Mouse (Mus musculus): ENCODE results near the gene Sept1. TPM values are rescaled to one million over a fixed set of nuclear protein-coding genes. Genes with fewer than 3 reads are reported as not detected.

Sept1 gene
- polyA plus RNA-seq, 2 experiments, result 15.3 to 22.2 TPM

GRCm38 (mm10) chr7:127195544-127196295 is 37.2 kb downstream of the Sept1 start, which contains the start of gene Cd2bp2:
Gene Cd2bp2, minus strand, starts transcription at chr7:127196050.
- H3K9ac ChIP-seq (ENCODE audit: low read depth, low read length, severe bottlenecking), result peak within 1 kb of the TSS; percentile 67

GRCm38 (mm10) chr7:127194633-127195029 is 38.3 kb downstream of the Sept1 start:
- 75% methylated on average over 7 of the region's 7 CpGs for WGBS
- H3K36me3 ChIP-seq (ENCODE audit: control insufficient read depth, insufficient read depth, low read length), result peaks cover 67% of the 10 kb centered on the region
- no peak for TF ChIP-seq POLR2A (IDR thresholded peaks at IDR 0.05; ENCODE audit: borderline replicate concordance, extremely low read depth, insufficient read depth, insufficient read length)
- H3K9me3 ChIP-seq (ENCODE audit: control insufficient read depth, low read length), result no peaks in the 10 kb centered on the region
- peak overlapping the region; percentile 59 for H3K4me3 ChIP-seq (replicated peaks; ENCODE audit: low read length)
- no peaks in the 10 kb centered on the region for H3K27me3 ChIP-seq (ENCODE audit: control insufficient read depth, insufficient read depth, low read length)
- DNase-seq (ENCODE audit: low spot score) (no peak), ATAC-seq (ENCODE audit: low FRiP score, low read depth) (no peak)
- peak overlapping the region; percentile 65 for H3K9ac ChIP-seq (ENCODE audit: low read depth, low read length, severe bottlenecking)
- peaks cover 14% of the 10 kb centered on the region; the same call in 1 of the 2 replicates for H3K4me1 ChIP-seq (ENCODE audit: control insufficient read depth, insufficient read depth, low read length)
- peak overlapping the region; percentile 61 for H3K4me2 ChIP-seq (replicated peaks; ENCODE audit: low read depth, low read length, severe bottlenecking)
- no peak overlapping the region for H3K27ac ChIP-seq (replicated peaks; ENCODE audit: low read depth, low read length)

More at GRCm38 (mm10) chr7:127195544-127196295, 37.2 kb downstream of the Sept1 start, which contains the start of gene Cd2bp2:
- Histone ChIP-seq H3K4me1 (ENCODE audit: control insufficient read depth, insufficient read depth, low read length) (peaks cover 14% of the 10 kb centered on the region; the same call in 1 of the 2 replicates), H3K27ac (replicated peaks; ENCODE audit: low read depth, low read length) (peak within 1 kb of the TSS; percentile 85), H3K4me2 (replicated peaks; ENCODE audit: low read depth, low read length, severe bottlenecking) (peak within 1 kb of the TSS; percentile 74), H3K4me3 (replicated peaks; ENCODE audit: low read length) (peak within 1 kb of the TSS; percentile 59), H3K36me3 (ENCODE audit: control insufficient read depth, insufficient read depth, low read length) (peaks cover 78% of the 10 kb centered on the region), H3K9me3 (ENCODE audit: control insufficient read depth, low read length) (no peaks in the 10 kb centered on the region), H3K27me3 (ENCODE audit: control insufficient read depth, insufficient read depth, low read length) (no peaks in the 10 kb centered on the region)
- DNase-seq (ENCODE audit: low spot score) (peak; percentile 99), ATAC-seq (ENCODE audit: low FRiP score, low read depth) (peak; percentile 96)
- TF ChIP-seq POLR2A (IDR thresholded peaks at IDR 0.05; ENCODE audit: borderline replicate concordance, extremely low read depth, insufficient read depth, insufficient read length), result 0 out of 2 replicates have a peak, but pooled peaks have one; percentile 62
- WGBS, result under 1% methylated on average over 44 of the region's 51 CpGs

GRCm38 (mm10) chr7:127194011-127194632 is 38.8 kb downstream of the Sept1 start:
- 93% methylated on average over 17 of the region's 17 CpGs for WGBS
- no peak for TF ChIP-seq POLR2A (IDR thresholded peaks at IDR 0.05; ENCODE audit: borderline replicate concordance, extremely low read depth, insufficient read depth, insufficient read length)
- ATAC-seq (ENCODE audit: low FRiP score, low read depth) (no peak), DNase-seq (ENCODE audit: low spot score) (no peak)
- Histone ChIP-seq H3K27ac (replicated peaks; ENCODE audit: low read depth, low read length) (no peak overlapping the region), H3K27me3 (ENCODE audit: control insufficient read depth, insufficient read depth, low read length) (no peaks in the 10 kb centered on the region), H3K9me3 (ENCODE audit: control insufficient read depth, low read length) (no peaks in the 10 kb centered on the region), H3K9ac (ENCODE audit: low read depth, low read length, severe bottlenecking) (peak overlapping the region; percentile 65; the same call in 1 of the 2 replicates), H3K36me3 (ENCODE audit: control insufficient read depth, insufficient read depth, low read length) (peaks cover 62% of the 10 kb centered on the region), H3K4me1 (ENCODE audit: control insufficient read depth, insufficient read depth, low read length) (peaks cover 14% of the 10 kb centered on the region; the same call in 1 of the 2 replicates), H3K4me3 (replicated peaks; ENCODE audit: low read length) (0 out of 2 replicates have a peak overlapping the region, but pooled peaks have one; percentile 59), H3K4me2 (replicated peaks; ENCODE audit: low read depth, low read length, severe bottlenecking) (peak overlapping the region; percentile 61; the same call in 1 of the 2 replicates)

GRCm38 (mm10) chr7:127192989-127193388 is 39.9 kb downstream of the Sept1 start:
- Histone ChIP-seq H3K27me3 (ENCODE audit: control insufficient read depth, insufficient read depth, low read length) (no peaks in the 10 kb centered on the region), H3K9ac (ENCODE audit: low read depth, low read length, severe bottlenecking) (no peak overlapping the region), H3K36me3 (ENCODE audit: control insufficient read depth, insufficient read depth, low read length) (peaks cover 51% of the 10 kb centered on the region), H3K4me1 (ENCODE audit: control insufficient read depth, insufficient read depth, low read length) (peaks cover 14% of the 10 kb centered on the region; the same call in 1 of the 2 replicates), H3K4me2 (replicated peaks; ENCODE audit: low read depth, low read length, severe bottlenecking) (no peak overlapping the region), H3K9me3 (ENCODE audit: control insufficient read depth, low read length) (no peaks in the 10 kb centered on the region), H3K27ac (replicated peaks; ENCODE audit: low read depth, low read length) (no peak overlapping the region), H3K4me3 (replicated peaks; ENCODE audit: low read length) (no peak overlapping the region)
- no peak for TF ChIP-seq POLR2A (IDR thresholded peaks at IDR 0.05; ENCODE audit: borderline replicate concordance, extremely low read depth, insufficient read depth, insufficient read length)
- 96% methylated on average over 5 of the region's 5 CpGs for WGBS
- ATAC-seq (ENCODE audit: low FRiP score, low read depth), result no peak
- DNase-seq (ENCODE audit: low spot score), result no peak

- Histone ChIP-seq H3K9me3 (ENCODE audit: control insufficient read depth, low read length) (no peaks in the 10 kb centered on the region), H3K4me1 (ENCODE audit: control insufficient read depth, insufficient read depth, low read length) (peaks cover 9% of the 10 kb centered on the region; the same call in 1 of the 2 replicates), H3K27ac (replicated peaks; ENCODE audit: low read depth, low read length) (no peak overlapping the region), H3K4me2 (replicated peaks; ENCODE audit: low read depth, low read length, severe bottlenecking) (no peak overlapping the region), H3K9ac (ENCODE audit: low read depth, low read length, severe bottlenecking) (no peak overlapping the region), H3K36me3 (ENCODE audit: control insufficient read depth, insufficient read depth, low read length) (peaks cover 36% of the 10 kb centered on the region), H3K4me3 (replicated peaks; ENCODE audit: low read length) (no peak overlapping the region), H3K27me3 (ENCODE audit: control insufficient read depth, insufficient read depth, low read length) (no peaks in the 10 kb centered on the region)
- ATAC-seq (ENCODE audit: low FRiP score, low read depth) (no peak), DNase-seq (ENCODE audit: low spot score) (no peak)
- TF ChIP-seq POLR2A (IDR thresholded peaks at IDR 0.05; ENCODE audit: borderline replicate concordance, extremely low read depth, insufficient read depth, insufficient read length), result no peak
- 78% methylated on average over 6 of the region's 6 CpGs for WGBS
These were observed 42.3 kb downstream of the Sept1 start for GRCm38 (mm10) chr7:127190672-127191071.

Measured in limb, embryonic 14.5 days (tissue).